Mouse (Mus musculus): ENCODE measurements around the gene Top2a. TPM values are rescaled to one million over a fixed set of nuclear protein-coding genes. Genes with fewer than 3 reads are reported as not detected.

Top2a gene
- polyA plus RNA-seq, 1 experiment: 7.1 TPM

DNA sequence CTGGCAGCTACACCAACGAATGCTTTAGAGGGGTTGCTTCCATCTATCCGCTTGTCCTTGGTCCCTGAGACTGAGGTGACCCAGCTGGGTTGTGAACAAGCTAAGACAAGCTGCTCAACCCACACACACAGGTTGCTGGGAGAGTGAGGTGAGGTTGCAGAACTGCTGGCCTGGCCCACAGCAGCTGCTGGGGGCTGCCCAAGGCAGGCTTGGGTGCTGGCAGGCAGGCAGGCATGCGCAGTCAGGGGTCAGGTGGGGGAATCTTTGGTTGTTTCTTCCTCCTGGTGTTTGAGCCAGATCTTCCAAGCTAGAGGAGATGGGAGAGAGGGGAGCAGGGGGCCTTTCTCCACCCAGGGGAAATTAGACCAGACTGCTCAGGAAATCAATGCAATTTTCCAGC, 36.4 kb upstream of the Top2a start:
- TF ChIP-seq GATA1 (IDR thresholded peaks at IDR 0.05; ENCODE audit: low read length) (no peak), TAL1 (IDR thresholded peaks at IDR 0.05; ENCODE audit: low read length) (no peak)
- H3K9me3 ChIP-seq (ENCODE audit: control insufficient read depth, low read length): no peaks in the 10 kb centered on the region
- 0 out of 2 replicates have a peak, but pooled peaks cover 2% of the 10 kb centered on the region for H3K27me3 ChIP-seq (ENCODE audit: control insufficient read depth)
- no peaks in the 10 kb centered on the region for H3K36me3 ChIP-seq (ENCODE audit: control insufficient read depth)
- H3K4me1 ChIP-seq (ENCODE audit: control insufficient read depth): no peaks in the 10 kb centered on the region
- H3K4me3 ChIP-seq (replicated peaks): no peak overlapping the region

DNA sequence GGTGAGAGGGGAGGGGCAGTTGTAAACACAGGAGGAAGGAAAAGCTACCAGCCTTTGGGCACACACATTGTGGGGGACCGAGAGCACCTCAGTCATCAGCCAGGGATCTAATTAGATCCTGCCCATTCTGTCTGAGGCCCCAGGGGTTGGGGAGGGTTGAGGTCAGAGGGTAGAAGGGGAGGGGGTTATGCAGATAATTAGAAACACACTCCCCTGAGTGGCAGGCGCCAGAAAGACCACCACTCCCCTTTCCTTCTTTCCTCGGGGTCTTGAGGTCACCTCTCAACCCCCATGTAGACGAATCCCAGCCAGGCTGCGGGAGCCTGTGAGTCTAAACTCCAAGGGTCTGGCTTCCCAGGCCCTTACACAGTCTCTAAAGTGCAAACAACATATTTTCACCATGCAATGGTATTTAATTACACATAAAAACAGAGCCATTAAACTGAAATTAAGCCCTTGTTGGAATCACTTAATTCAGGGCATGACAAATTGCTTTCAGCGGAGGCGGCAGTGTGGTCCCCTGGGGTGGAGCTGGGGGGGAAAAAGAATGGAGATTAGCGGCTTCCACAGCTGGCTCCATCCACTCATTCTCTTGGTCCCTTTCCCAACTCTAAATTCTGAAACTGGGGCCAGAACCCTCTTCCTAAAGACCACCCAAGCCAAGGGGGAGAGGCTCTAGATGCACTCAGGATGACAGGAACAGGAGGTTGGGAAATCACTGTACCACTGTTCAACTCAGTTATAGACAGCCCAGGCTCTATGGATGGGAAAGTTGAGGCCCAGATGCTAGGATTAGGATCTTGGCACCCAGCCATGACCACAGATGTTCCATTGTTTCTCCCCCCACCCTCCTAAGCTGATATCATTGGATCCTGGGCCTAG, 31.8 kb upstream of the Top2a start:
- Histone ChIP-seq H3K4me3 (replicated peaks) (no peak overlapping the region), H3K27me3 (ENCODE audit: control insufficient read depth) (0 out of 2 replicates have a peak, but pooled peaks cover 2% of the 10 kb centered on the region), H3K9me3 (ENCODE audit: control insufficient read depth, low read length) (no peaks in the 10 kb centered on the region), H3K4me1 (ENCODE audit: control insufficient read depth) (no peaks in the 10 kb centered on the region), H3K36me3 (ENCODE audit: control insufficient read depth) (peaks cover 8% of the 10 kb centered on the region; the same call in 1 of the 2 replicates)
- TF ChIP-seq TAL1 (IDR thresholded peaks at IDR 0.05; ENCODE audit: low read length) (no peak), GATA1 (IDR thresholded peaks at IDR 0.05; ENCODE audit: low read length) (no peak)

DNA sequence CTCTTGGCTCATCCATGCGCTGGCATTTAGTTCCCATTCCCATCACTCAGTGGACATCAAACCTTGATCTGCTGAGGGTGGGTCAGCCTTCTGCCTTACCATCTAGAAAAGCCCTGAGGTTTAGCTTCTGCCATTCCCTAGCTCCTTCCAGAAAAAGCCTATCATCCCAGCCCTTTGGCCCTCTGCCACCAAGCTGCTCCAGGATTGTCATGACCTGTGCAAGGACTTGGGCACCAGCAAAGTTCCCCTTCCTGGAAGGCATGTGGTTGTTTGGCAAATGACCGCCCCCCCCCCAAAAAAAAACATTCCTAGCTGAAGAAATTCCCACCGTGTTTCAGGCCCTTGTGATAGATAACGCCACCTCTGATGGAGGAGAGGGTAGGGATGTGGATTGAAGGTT, 31.2 kb upstream of the Top2a start:
- TF ChIP-seq TAL1 (IDR thresholded peaks at IDR 0.05; ENCODE audit: low read length) (no peak), GATA1 (IDR thresholded peaks at IDR 0.05; ENCODE audit: low read length) (no peak)
- Histone ChIP-seq H3K36me3 (ENCODE audit: control insufficient read depth) (peaks cover 8% of the 10 kb centered on the region; the same call in 1 of the 2 replicates), H3K9me3 (ENCODE audit: control insufficient read depth, low read length) (no peaks in the 10 kb centered on the region), H3K27me3 (ENCODE audit: control insufficient read depth) (no peaks in the 10 kb centered on the region), H3K4me1 (ENCODE audit: control insufficient read depth) (no peaks in the 10 kb centered on the region), H3K4me3 (replicated peaks) (no peak overlapping the region)

DNA sequence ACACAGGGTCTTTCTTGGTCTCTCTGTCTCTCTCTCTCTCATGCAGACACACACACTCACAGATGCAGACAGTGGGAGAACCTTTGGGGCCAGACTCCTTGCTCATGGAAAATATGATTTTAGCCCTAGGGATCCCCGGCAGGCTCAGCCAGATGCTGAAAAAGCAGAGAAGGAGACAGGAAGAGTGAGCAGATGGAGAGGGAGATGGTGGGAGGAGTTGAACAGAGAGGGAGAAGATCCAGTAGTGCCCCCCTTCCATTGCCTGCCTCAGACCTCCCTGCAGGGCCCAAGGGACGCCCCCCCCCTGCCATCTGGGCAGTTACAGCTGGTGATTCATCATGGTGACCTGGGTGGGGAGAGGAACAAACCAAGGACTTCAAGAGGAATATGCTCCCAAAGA, 23.7 kb upstream of the Top2a start:
- TF ChIP-seq TAL1 (IDR thresholded peaks at IDR 0.05; ENCODE audit: low read length) (no peak), GATA1 (IDR thresholded peaks at IDR 0.05; ENCODE audit: low read length) (no peak)
- no peaks in the 10 kb centered on the region for H3K4me1 ChIP-seq (ENCODE audit: control insufficient read depth)
- peaks cover 25% of the 10 kb centered on the region for H3K27me3 ChIP-seq (ENCODE audit: control insufficient read depth)
- peaks cover 19% of the 10 kb centered on the region; the same call in 1 of the 2 replicates for H3K36me3 ChIP-seq (ENCODE audit: control insufficient read depth)
- H3K4me3 ChIP-seq (replicated peaks): no peak overlapping the region
- H3K9me3 ChIP-seq (ENCODE audit: control insufficient read depth, low read length): no peaks in the 10 kb centered on the region

DNA sequence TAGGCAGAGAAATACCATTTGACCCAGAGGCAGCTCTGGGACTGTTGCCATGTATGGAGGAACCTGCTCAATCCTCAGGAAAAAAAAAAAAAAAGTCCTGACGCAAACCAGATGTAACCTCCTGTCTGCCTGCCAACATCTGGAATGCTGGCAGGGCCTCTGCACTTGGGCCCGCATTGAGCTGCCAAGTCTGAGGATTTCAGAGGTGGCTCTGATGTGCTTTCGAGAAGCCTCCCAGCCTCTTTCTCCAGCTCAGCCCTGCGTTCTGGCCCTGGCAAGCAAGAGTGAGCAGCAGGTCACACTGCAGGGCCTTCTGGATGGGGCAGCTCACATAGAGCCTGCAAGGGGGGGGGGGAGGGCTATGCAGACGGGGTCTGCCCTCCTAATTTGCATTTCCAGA, 23.1 kb upstream of the Top2a start:
- TF ChIP-seq GATA1 (IDR thresholded peaks at IDR 0.05; ENCODE audit: low read length) (no peak), TAL1 (IDR thresholded peaks at IDR 0.05; ENCODE audit: low read length) (no peak)
- peaks cover 18% of the 10 kb centered on the region; the same call in 1 of the 2 replicates for H3K36me3 ChIP-seq (ENCODE audit: control insufficient read depth)
- H3K4me1 ChIP-seq (ENCODE audit: control insufficient read depth): peaks cover 1% of the 10 kb centered on the region
- H3K27me3 ChIP-seq (ENCODE audit: control insufficient read depth): peaks cover 30% of the 10 kb centered on the region
- H3K4me3 ChIP-seq (replicated peaks): no peak overlapping the region
- H3K9me3 ChIP-seq (ENCODE audit: control insufficient read depth, low read length): peaks cover under 1% of the 10 kb centered on the region; the same call in 1 of the 2 replicates

DNA sequence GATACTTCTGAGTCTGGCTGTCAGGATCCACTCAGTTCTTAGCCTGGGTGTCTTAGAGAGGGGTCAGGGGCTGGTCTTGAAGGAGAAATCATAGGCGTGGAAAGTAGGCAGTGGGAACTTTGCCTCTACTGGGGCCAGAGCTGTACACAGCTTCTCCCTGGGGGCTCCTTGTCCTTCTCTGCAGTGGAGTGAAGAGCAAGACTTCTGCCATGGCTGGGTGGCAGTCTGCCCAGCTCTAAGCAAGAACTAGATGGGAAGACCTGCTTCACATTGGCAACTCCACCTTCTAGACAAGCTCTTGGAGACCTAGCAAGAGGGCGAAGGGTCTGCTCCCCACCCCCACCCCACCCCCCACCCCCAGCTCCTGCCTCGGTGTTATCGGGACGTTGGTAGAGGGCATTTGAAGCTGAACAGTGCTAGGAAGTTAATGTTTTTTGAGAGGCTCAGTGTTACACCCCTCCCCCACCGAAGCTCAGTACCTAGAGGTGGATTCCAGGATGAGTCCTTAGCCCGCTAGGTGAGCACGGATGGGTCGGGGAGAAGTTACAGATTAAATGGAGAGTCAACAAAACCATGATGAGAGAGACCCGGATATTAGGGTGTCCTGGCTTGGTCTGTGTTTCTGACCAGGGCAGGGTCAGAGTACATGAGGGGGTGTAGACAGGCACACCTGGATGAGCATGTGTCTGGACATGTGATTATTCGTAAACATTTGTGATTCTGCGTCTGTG, 21.3 kb upstream of the Top2a start:
- Histone ChIP-seq H3K9me3 (ENCODE audit: control insufficient read depth, low read length) (peaks cover 11% of the 10 kb centered on the region), H3K36me3 (ENCODE audit: control insufficient read depth) (peaks cover 11% of the 10 kb centered on the region; the same call in 1 of the 2 replicates), H3K4me3 (replicated peaks) (no peak overlapping the region), H3K27me3 (ENCODE audit: control insufficient read depth) (peaks cover 48% of the 10 kb centered on the region), H3K4me1 (ENCODE audit: control insufficient read depth) (peaks cover 10% of the 10 kb centered on the region)
- TF ChIP-seq TAL1 (IDR thresholded peaks at IDR 0.05; ENCODE audit: low read length): no peak
- TF ChIP-seq GATA1 (IDR thresholded peaks at IDR 0.05; ENCODE audit: low read length): no peak

DNA sequence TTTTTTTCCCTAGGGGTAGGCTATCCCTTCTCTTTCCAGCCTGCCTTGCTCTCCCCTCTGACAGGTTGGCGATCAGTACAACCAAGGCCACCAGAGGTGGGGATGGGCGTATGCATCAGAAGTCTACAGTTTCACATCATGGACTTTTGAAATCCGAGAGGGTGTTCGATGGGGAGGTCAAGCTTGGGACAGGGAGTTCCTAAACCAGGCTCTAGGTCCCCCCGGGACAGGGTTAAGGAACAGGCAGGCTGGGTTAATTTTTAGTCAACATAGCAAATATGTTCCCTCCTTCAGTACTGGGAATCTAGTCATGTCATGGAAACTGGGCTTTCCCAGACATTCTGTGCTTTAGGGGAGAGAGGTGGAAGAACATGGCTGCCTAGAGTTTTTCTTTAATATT, 20.3 kb upstream of the Top2a start:
- TF ChIP-seq GATA1 (IDR thresholded peaks at IDR 0.05; ENCODE audit: low read length) (no peak), TAL1 (IDR thresholded peaks at IDR 0.05; ENCODE audit: low read length) (no peak)

DNA sequence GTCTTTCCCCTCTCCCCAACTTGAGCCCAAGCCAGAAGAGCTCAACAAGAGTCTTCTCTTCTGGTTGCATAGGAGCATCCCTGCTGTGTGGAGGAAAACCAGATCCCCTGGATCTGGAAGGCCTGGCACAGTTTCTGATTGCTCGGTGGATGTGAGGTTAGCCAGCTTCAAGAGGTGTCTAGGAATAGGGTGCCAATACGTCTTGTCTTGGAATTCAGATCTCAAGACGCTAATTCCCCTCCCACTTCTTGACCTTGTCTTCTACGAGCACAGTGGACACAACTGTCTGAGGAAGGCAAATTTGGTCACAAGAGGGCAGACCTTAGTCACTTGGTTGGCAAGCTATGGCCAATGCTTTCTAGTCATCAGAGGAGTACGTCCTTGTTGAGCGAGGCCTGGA, 19.6 kb upstream of the Top2a start:
- peaks cover 65% of the 10 kb centered on the region for H3K27me3 ChIP-seq (ENCODE audit: control insufficient read depth)
- H3K4me1 ChIP-seq (ENCODE audit: control insufficient read depth): peaks cover 11% of the 10 kb centered on the region
- TF ChIP-seq TAL1 (IDR thresholded peaks at IDR 0.05; ENCODE audit: low read length) (no peak), GATA1 (IDR thresholded peaks at IDR 0.05; ENCODE audit: low read length) (no peak)
- H3K9me3 ChIP-seq (ENCODE audit: control insufficient read depth, low read length): peaks cover 11% of the 10 kb centered on the region
- H3K36me3 ChIP-seq (ENCODE audit: control insufficient read depth): no peaks in the 10 kb centered on the region; the same call in 1 of the 2 replicates
- no peak overlapping the region for H3K4me3 ChIP-seq (replicated peaks)

More for the DNA sequence above, 20.3 kb upstream of the Top2a start:
- Histone ChIP-seq H3K36me3 (ENCODE audit: control insufficient read depth) (peaks cover 5% of the 10 kb centered on the region; the same call in 1 of the 2 replicates), H3K4me3 (replicated peaks) (no peak overlapping the region), H3K4me1 (ENCODE audit: control insufficient read depth) (peaks cover 11% of the 10 kb centered on the region), H3K9me3 (ENCODE audit: control insufficient read depth, low read length) (peaks cover 11% of the 10 kb centered on the region), H3K27me3 (ENCODE audit: control insufficient read depth) (peaks cover 58% of the 10 kb centered on the region)
